Mouse (Mus musculus) cerebellum, adult 11 months (tissue): Measurements from ENCODE around the gene Zfp219.

ENCODE experiments used
- DNase-seq: peaks from one replicate; pipeline ENCODE4 v3.0.0; 2022

The Zfp219 gene

GRCm38 (mm10) chr14:52017662-52018061, 2.9 kb downstream of the Zfp219 start:
- no peak for DNase-seq

GRCm38 (mm10) chr14:52016625-52017405, 3.7 kb downstream of the Zfp219 start:
- no peak for DNase-seq

- DNase-seq, result no peak
Observed at GRCm38 (mm10) chr14:52015445-52016100, 5.0 kb downstream of the Zfp219 start, which contains the start of gene Tmem253. Gene Tmem253, plus strand, starts transcription at chr14:52015658.

DNA sequence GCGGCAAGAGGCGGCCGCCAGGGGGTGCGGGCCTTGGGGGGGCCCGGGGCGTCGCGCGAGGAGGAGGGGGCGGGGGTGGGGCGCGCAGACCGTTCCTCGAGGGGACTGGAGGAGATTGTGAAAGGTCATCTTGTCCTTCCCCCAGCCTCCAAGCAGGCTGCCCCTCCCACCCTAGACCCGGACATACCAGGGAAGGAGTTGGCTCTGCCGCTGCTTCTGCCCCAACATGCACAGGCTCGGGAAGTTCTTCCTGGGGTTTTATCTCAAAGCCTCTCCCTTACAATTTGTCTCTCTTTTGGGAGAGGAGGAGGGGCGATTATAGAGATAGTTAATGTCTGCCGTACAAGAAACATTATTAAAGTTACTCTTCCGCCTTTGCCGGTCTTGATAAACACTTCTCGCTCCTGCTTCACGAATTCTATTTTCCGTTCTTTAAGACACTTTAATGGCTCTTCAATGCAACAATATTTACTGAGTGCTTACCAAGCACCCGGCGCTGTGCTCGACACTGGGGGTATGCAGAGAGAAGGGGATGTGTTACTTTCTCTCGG, 5.7 kb downstream of the Zfp219 start:
- peak; percentile 47 for DNase-seq

- no peak for DNase-seq
Observed at GRCm38 (mm10) chr14:52014271-52014760, 6.2 kb downstream of the Zfp219 start.

DNA sequence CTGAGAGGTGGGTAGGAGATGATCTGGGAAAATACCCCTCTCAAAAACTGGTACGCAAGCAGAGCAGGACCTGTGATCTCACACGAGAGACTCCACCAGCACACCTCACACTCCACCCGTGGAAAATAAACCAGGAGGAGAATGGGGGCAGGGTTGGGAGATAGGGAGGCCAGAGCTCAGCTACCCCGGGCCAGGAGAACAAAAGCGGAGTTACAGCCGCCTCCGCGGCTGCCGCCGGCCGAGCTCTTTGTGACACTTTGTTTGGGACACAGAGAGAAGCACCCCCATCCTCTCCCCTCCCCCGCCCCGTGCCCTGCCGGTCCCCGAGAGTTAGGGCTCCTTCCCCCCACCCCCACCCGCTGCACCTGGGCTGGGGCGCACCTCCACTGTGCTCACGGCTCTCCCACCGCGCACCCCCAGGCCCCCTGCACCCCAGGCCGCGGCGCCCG, 6.7 kb downstream of the Zfp219 start:
- peak; percentile 63 for DNase-seq

GRCm38 (mm10) chr14:52013021-52013610, 7.4 kb downstream of the Zfp219 start:
- DNase-seq, result no peak

- no peak for DNase-seq
Observed at GRCm38 (mm10) chr14:52012553-52012952, 8.0 kb downstream of the Zfp219 start.

- DNase-seq, result peak; percentile 80
Observed at GRCm38 (mm10) chr14:52012085-52012484, 8.4 kb downstream of the Zfp219 start.

DNA sequence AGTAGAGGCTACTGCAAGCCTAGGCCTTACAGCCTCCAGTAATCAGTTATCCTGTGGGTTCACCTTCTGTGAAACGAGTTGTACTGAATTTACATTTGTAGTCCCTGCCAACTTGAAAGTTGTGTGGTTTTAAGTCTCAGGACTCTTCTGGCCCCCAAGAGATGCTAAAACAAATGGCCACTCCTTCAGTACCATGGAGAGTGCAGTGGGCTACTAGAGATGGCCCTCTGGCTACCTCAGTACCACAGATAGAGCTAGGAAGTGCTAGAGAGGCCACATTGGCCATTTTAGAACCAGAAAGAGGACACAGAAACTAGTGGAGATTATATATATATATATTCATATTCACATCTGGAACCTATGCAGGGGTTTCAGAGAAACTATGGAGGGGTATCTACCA, 8.8 kb downstream of the Zfp219 start:
- no peak for DNase-seq

DNA sequence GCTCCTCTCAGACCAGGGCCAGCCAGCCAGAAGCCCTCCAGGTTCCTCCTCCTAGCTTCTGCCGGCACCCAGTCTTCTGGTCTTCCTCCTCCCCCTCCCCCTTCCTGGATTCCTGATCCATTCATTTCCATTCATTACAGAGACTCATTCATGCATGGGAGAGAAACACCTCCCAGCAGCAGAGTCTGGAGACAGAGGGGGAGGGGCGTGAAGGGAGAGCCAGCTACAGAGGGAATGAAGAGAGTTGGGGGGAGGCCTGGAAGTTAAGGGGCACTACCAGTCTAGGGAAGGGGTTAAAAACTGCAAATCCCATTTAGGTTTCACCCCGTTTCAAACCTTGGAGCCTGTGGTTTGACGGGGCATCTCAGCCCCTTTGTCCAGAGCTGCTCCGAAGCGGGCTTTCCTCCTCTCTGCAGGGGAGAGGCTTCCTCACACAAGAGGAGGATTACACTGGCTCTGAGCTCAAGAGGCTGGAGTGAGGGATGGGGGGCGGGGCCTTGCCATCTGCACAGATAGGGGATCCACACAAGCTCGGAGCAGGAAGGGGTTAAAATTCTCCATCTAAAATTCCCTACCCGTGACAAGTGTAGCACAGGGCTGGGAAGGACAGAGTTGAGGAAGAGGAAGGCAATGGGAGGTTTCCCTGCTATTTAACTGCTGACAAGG, 10.0 kb downstream of the Zfp219 start:
- DNase-seq, result peak; percentile 60

DNA sequence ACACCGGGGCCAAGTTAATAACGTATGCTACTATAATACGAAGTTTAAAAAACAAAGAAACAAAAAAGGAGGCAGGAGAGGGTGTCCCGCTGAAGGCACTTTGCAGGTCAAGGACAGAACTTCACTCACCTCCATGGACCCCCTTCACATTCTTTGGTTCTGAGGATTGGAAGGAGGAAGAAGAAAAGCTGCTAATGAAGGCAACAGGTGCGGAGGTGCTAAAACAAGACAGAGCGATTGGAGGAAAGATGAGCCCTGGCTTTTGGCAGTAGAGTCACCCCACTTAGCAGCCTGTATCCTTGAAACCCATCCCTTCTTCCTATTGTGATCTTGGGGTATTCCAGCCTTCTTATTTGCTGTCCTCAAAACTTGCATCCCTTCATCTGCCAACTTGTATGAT, 10.7 kb downstream of the Zfp219 start:
- DNase-seq, result no peak

GRCm38 (mm10) chr14:52009361-52009760, 11.2 kb downstream of the Zfp219 start:
- no peak for DNase-seq

GRCm38 (mm10) chr14:52008321-52009203, 12.0 kb downstream of the Zfp219 start:
- DNase-seq, result peak; percentile 95

- DNase-seq, result no peak
Observed at GRCm38 (mm10) chr14:52006771-52007170, 13.8 kb downstream of the Zfp219 start.

DNA sequence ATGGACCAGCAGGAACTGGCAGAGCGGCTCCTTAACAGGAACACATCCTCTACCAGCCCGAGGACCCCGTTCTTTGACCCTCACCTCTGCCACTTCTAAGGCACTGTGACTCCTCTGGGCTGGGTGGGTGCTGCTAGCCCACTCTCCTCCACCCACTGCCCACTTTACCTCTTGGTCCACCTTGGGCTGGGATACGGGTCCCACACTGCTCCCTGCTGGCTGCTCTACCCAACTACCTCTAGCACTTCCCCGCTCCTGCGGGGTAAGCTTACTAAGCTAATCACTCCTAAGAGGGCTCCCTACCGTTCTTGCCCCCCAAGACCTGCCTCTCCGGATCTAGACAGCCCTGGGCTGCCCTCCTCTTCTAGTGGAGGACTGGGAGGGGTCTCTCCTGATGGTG, 14.3 kb downstream of the Zfp219 start:
- DNase-seq, result no peak

DNA sequence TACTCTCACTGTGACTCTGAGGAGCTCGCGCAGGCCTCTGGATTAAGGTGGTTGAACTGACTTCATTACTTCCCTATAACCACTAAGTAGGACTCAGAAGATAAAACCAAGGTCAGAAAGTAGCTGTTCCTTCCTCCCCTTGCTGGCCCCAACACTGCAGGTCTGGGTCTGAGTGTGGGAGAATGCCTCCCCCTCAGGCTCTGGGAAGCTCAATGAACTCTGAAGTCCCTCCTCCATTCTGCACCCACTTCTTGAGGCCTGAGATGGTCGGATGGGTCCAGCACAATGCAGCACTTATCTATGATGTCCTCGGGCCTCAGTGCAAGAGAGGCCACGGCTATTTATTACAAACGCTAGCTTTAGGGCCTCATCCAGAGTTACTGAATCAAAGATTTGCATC, 14.9 kb downstream of the Zfp219 start:
- no peak for DNase-seq

GRCm38 (mm10) chr14:52005141-52005540, 15.4 kb downstream of the Zfp219 start:
- DNase-seq, result no peak

DNA sequence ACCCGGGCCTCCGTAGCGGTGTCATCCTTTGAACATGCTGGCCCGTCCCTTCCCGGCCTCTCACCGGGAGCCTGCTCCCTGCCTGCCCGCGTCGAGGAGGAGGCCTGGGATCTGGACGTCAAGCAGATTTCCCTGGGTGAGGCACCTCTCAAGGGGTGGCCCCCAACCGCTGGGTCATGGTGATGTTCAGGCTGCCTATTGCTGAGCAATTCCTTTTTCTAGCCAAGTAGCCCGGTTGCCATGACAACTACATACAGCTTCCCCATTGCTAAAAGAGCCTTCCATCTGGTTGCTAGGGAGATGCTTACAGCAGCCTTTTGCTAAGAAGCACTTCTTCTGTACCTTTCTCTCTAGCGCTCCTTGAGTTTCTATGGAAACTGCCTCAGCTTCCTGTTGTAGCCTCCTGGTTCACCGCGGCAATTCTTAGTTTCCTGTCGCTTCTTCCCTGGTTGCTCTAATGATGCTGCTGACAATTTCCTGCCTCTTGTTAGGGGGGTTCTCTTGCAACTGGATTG, 16.5 kb downstream of the Zfp219 start:
- no peak for DNase-seq

GRCm38 (mm10) chr14:51997483-51997882, 23.1 kb downstream of the Zfp219 start:
- no peak for DNase-seq

GRCm38 (mm10) chr14:51996866-51997265, 23.7 kb downstream of the Zfp219 start:
- DNase-seq, result peak; percentile 26
